Mouse (Mus musculus) CD4-positive, CD25-positive, alpha-beta regulatory T cell, adult 4 months (primary cell): ENCODE measurements around the gene Cnnm2. TPM values are rescaled to one million over a fixed set of nuclear protein-coding genes. Genes with fewer than 3 reads are reported as not detected.

Source experiments
- polyA plus RNA-seq, 2 experiments: library from polyadenylated mRNA; unstranded; fragments of 100-300 nt; shearing (Covaris generic); gene quantifications; one replicate each; pipeline ENCODE4 v1.2.1; 2017

The Cnnm2 gene
- polyA plus RNA-seq, 2 experiments from 2014 or later, result 0.42 to 0.61 TPM

Other genes starting within 250 kb of the Cnnm2 start
- gene Arl3, start 188.4 kb upstream of the Cnnm2 start, polyA plus RNA-seq, result 10 to 100 TPM; 29.0 to 34.9 TPM
- 10 to 100 TPM in 1 of 2 experiments, 1 to 10 TPM in 1; 6.2 to 13.4 TPM for gene Sfxn2, start 188.2 kb upstream of the Cnnm2 start, polyA plus RNA-seq
- gene Wbp1l, start 162.5 kb upstream of the Cnnm2 start, polyA plus RNA-seq, result 10 to 100 TPM; 19.2 to 20.8 TPM
- not detected for gene Cyp17a1, start 88.4 kb upstream of the Cnnm2 start, polyA plus RNA-seq
- gene Borcs7, start 71.7 kb upstream of the Cnnm2 start, polyA plus RNA-seq, result 1 to 10 TPM; 6.8 to 7.4 TPM
- 10 to 100 TPM; 15.1 to 15.2 TPM for gene As3mt, start 54.1 kb upstream of the Cnnm2 start, polyA plus RNA-seq